Mouse (Mus musculus) spleen, adult 2 months (tissue): ENCODE data around the gene Spata17.

ENCODE experiments used
- CTCF ChIP-seq: fragments of 200-500 bp; IDR thresholded peaks from 2 replicates; pipeline ENCODE4 v1.5.1; 2011; ENCODE audit warnings: mild to moderate bottlenecking, inconsistent platforms; ENCODE audit not compliant: insufficient read depth, insufficient read length, insufficient replicate concordance; ENCODE audit errors: extremely low read depth
- POLR2A ChIP-seq: fragments of 200-500 bp; IDR thresholded peaks from 2 replicates; pipeline ENCODE4 v1.6.1; 2011; ENCODE audit warnings: low read depth, low read length, inconsistent platforms

- TF ChIP-seq CTCF (no peak), POLR2A (no peak)
Measured at GRCm38 (mm10) chr1:187119300-187119699, 96.0 kb downstream of the Spata17 start.
